Mouse (Mus musculus) heart, adult 2 months (tissue): ENCODE data around the gene Lyz1. TPM values are rescaled to one million over a fixed set of nuclear protein-coding genes. Genes with fewer than 3 reads are reported as not detected.
"Not testable (repeated sequence)": the region's sequence is repeated elsewhere in the genome, so short reads cannot be mapped to it uniquely, and the experiment has no call there.

Source experiments
- DNase-seq, 2 experiments: peaks; one replicate each; pipeline ENCODE4 v3.0.0; 2021
- H3K27ac ChIP-seq: fragments of 200-600 bp; 2 replicates; pipeline ENCODE4 v1.8.1; 2022
- H3K27me3 ChIP-seq: fragments of 200-500 bp; 2 replicates; pipeline ENCODE4 v1.6.1; 2012; ENCODE audit warnings: mild to moderate bottlenecking, low read length, inconsistent platforms, mixed read lengths; ENCODE audit not compliant: control insufficient read depth, insufficient read depth
- H3K36me3 ChIP-seq: fragments of 200-500 bp; 2 replicates; pipeline ENCODE4 v1.6.1; 2012; ENCODE audit warnings: low read length, inconsistent platforms; ENCODE audit not compliant: control insufficient read depth, insufficient read depth
- H3K4me1 ChIP-seq: fragments of 200-500 bp; 2 replicates; pipeline ENCODE4 v1.6.1; 2011; ENCODE audit warnings: low read length; ENCODE audit not compliant: control insufficient read depth, insufficient read depth
- H3K4me3 ChIP-seq: fragments of 200-600 bp; 2 replicates; pipeline ENCODE4 v1.8.1; 2022
- H3K79me2 ChIP-seq: fragments of 200-500 bp; replicated peaks from 2 replicates; pipeline ENCODE4 v1.6.1; 2012; ENCODE audit warnings: mild to moderate bottlenecking, inconsistent platforms, low read length, moderate library complexity, mixed read lengths; ENCODE audit not compliant: control insufficient read depth, insufficient read depth
- H3K9ac ChIP-seq: fragments of 200-500 bp; 2 replicates; pipeline ENCODE4 v1.6.1; 2012; ENCODE audit warnings: low read depth, mild to moderate bottlenecking, control low read depth, inconsistent platforms, low read length, mixed read lengths
- CTCF ChIP-seq: fragments of 200-600 bp; IDR thresholded peaks from 2 replicates; pipeline ENCODE4 v1.8.1; 2022; ENCODE audit warnings: antibody characterized with exemption, mild to moderate bottlenecking, moderate library complexity
- EP300 ChIP-seq: fragments of 200-500 bp; IDR thresholded peaks from 2 replicates; pipeline ENCODE4 v1.6.1; 2011; ENCODE audit warnings: low read depth, low read length, control low read depth; ENCODE audit not compliant: insufficient read depth
- POLR2A ChIP-seq: fragments of 200-500 bp; IDR thresholded peaks from 2 replicates; pipeline ENCODE4 v1.6.1; 2011; ENCODE audit warnings: mild to moderate bottlenecking, low read depth, low read length, control low read depth; ENCODE audit not compliant: insufficient read depth
- WGBS: fragments of 180-500 bp; shearing (Covaris S2); methylation state at CpG from one replicate; pipeline ENCODE4 v1.1.7; 2018; 5-methylcytosine and 5-hydroxymethylcytosine counted together
- intact Hi-C: fragments of 180-260 bp; cut with DNase I; formaldehyde crosslinking; loops from one replicate; pipeline ENCODE4 v1.15.1; 2025
- polyA plus RNA-seq: library from polyadenylated mRNA; depleted of rRNA; stranded (reverse); fragments of >200 nt; gene quantifications from 2 replicates; pipeline ENCODE4 v1.2.3, GENCODE M21; 2012
- total RNA-seq, 2 experiments: library from RNA; stranded (reverse); gene quantifications; 2 replicates each; pipeline ENCODE4 v1.2.3; 2021

Lyz1 gene
- total and polyA plus RNA-seq, 3 experiments = 4.8 to 18.8 (median 13.2) TPM

DNA sequence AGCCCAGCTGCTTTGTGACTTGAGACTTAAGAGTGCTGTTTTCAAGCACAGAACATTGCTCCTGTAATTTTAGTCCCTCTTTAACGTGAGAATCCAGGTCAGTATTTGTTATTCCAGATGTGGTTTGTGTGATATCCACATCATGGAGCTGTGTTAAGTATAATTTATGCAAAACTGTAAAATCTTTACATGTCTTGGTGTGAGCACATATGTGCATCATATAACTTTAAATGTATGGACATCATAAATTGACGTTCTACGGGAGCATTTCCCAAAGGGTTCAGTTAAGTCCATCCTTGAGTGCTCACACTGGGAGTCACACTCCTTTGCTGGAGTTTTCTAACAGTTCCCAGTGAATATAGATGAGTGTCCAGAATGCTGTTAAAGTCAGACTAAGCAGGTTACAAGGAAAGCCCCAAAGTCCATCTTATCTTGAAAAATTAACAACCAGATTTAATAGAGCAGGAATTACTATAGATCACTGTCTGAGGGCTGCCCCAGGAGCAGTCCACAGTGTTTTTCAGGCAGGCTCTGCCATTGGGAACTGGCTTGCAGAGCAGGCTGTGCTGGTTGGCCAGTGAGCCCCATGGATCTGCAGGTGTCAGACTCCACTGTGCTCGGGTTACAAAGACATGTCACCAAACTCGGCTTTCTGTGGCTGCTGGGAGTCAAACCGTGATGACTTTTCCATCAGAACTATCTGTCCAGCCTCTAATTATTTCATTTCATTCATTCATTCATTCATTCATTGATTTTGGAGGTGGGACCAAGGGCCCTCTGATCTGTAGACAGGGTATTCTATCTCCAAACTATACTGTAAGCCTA lies 2.4 kb downstream of the Lyz1 start:
- no peak for TF ChIP-seq POLR2A
- TF ChIP-seq EP300 = no peak
- no peak for TF ChIP-seq CTCF
- WGBS = 55% methylated on average over 6 of the region's 6 CpGs
- Histone ChIP-seq H3K9ac (no peak overlapping the region), H3K4me1 (no peaks in the 10 kb centered on the region), H3K4me3 (no peak overlapping the region), H3K27me3 (no peaks in the 10 kb centered on the region), H3K36me3 (no peaks in the 10 kb centered on the region), H3K79me2 (no peaks in the 10 kb centered on the region), H3K27ac (no peak overlapping the region)
- no peak for DNase-seq
- intact Hi-C loops = no loop called here

DNA sequence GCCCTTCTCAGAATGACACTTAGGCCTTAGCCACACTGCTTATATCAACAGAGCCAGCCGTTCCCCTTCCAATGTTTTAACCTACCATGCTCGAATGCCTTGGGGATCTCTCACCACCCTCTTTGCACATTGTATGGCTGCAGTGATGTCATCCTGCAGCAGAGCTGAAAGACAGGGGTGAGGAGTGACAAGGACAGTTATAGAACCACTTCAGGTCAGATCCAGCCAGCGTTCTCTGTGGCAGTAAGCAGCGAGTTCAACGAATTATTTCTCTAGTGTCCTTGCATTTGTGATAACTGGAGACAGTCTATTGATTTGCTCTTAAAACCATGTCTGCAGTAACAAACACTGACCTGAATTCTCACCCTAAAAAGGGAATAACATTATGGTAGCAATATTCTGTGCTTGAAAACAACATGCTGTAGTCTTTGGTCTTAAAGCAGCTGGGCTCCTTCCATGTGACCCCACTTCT lies 3.6 kb downstream of the Lyz1 start:
- intact Hi-C loops, H3K27me3 ChIP-seq, DNase-seq, H3K9ac ChIP-seq, H3K36me3 ChIP-seq, H3K4me3 ChIP-seq, H3K27ac ChIP-seq, H3K4me1 ChIP-seq, H3K79me2 ChIP-seq: not testable (repeated sequence)
- WGBS = 55% methylated on average over 5 of the region's 5 CpGs

DNA sequence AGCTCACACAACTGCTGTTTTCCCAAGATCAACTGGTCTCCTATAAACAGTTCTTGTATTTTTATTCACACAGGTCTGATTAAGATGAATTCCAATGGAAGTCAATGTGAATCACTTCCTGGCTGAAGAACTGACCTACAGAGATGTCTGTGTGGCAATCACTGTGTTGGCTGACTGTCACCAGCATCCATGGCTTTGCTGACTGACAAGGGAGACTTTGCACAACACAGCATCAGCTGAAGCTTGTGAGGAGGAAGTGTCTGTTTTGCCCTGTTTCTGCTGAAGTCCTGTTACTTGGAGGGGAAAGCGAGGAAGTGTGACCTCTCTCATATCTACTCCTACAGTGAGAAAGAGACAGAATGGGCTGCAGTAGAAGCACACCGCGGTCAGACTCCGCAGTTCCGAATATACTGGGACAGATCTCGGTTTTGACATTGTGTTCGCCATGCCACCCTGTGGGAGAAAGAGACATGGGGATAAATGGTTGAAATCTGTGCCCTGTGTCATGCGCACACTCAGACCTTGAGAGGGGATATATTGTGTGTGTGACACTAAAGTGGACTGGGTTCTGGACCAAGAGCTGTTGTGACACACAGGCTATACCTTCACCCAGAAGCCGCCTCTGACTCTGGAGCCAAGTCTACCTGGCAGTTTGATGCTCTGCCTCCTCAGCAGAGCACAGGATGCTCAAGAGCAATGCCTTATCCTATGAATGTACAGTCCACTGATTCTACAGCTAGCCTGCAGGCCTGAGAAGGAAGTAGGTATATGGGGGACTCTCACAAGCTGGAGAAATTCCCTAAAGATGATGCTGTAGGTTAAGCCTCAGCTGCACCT lies 4.3 kb downstream of the Lyz1 start:
- Histone ChIP-seq H3K36me3 (no peaks in the 10 kb centered on the region), H3K4me3 (no peak overlapping the region), H3K27ac (no peak overlapping the region), H3K9ac (no peak overlapping the region), H3K79me2 (no peaks in the 10 kb centered on the region), H3K27me3 (no peaks in the 10 kb centered on the region), H3K4me1 (no peaks in the 10 kb centered on the region)
- DNase-seq = no peak
- intact Hi-C loops = no loop called here
- TF ChIP-seq POLR2A = no peak
- TF ChIP-seq CTCF = no peak
- TF ChIP-seq EP300 = no peak
- 88% methylated on average over 9 of the region's 9 CpGs for WGBS

DNA sequence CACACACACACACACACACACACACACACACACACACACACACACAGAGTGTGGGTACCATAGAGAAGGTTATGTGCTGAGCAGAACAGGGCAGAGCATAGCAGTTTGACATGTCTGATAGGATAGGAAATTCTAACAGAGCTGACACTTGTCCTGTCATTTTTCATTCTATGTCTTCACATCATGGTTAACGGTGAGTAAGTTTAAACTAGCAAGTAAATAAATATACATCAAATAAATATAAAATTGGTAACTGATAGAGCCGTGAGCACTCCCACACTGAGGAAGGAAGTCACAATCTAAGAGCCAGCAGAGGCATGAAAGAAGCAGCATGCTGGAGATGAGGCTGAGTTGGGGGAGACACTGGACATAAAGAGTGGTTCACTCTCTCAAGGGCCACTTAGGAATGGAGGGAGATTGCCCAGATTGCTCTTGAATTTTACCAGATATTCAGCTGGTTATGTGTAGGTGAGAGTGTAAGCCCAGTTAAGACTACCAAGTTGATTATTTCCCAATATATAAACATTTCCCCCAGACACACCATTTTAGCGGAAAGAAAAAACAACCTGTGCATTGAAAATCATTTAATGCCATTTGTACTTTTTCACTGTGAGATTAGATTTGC lies 5.3 kb downstream of the Lyz1 start:
- DNase-seq = no peak
- intact Hi-C loops = no loop called here
- TF ChIP-seq POLR2A = no peak
- no peak for TF ChIP-seq EP300
- TF ChIP-seq CTCF = no peak

DNA sequence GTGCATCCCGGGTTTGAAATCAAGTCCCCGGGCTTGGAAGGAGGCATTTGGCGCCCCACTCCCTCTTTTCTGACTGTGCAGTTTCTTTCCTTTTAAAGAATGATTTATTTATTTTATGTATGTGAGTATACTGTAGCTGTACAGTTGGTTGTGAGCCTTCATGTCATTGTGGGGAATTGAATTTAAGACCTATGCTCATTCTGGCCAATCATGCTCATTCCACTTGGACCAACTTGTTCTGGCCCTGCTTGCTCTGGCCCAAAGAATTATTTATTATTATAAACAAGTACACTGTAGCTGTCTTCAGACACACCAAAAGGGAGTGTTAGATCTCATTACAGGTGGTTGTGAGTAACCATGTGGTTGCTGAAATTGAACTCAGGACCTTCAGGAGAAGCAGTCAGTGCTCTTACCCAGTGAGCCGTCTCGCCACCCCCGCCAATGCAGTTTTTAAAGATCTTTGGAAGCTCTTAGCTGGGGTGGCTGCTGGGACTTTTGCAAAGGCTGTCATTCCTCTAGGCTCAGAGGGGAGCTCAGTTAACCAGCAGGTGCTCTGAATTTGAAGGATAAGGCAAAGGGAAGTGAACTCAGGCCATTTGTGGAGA lies 6.2 kb downstream of the Lyz1 start:
- Histone ChIP-seq H3K27me3 (no peaks in the 10 kb centered on the region), H3K4me1 (no peaks in the 10 kb centered on the region), H3K79me2 (no peaks in the 10 kb centered on the region), H3K4me3 (no peak overlapping the region), H3K27ac (no peak overlapping the region), H3K9ac (no peak overlapping the region), H3K36me3 (no peaks in the 10 kb centered on the region)
- intact Hi-C loops = no loop called here
- no peak for DNase-seq
- 92% methylated on average over 6 of the region's 6 CpGs for WGBS
- no peak for TF ChIP-seq POLR2A

More for the DNA sequence above, 5.3 kb downstream of the Lyz1 start:
- 64% methylated on average over 3 of the region's 3 CpGs for WGBS
- no peaks in the 10 kb centered on the region for H3K4me1 ChIP-seq
- H3K27ac ChIP-seq = no peak overlapping the region
- no peaks in the 10 kb centered on the region for H3K79me2 ChIP-seq
- H3K27me3 ChIP-seq = no peaks in the 10 kb centered on the region
- H3K9ac ChIP-seq = no peak overlapping the region
- no peaks in the 10 kb centered on the region for H3K36me3 ChIP-seq
- H3K4me3 ChIP-seq = no peak overlapping the region

DNA sequence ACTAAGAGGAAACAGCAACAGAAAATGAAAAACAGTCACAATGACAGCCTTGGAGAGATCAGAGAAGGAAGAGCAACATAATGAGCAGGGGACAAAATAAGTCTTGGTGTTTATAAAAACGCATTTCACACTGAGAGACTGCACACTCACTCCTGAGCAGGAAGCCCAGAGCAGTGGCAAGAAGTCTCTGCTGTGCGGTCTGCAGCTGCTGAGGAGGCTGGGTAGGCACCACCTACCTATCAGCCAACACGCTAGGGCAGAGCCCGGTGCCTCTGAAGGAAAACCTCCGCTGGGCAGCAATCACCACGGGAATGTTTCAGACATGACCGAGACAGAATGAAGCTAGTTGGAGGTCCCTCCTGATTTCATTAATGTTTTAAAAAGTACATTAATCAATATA lies 7.1 kb downstream of the Lyz1 start:
- H3K4me3 ChIP-seq, H3K36me3 ChIP-seq, H3K4me1 ChIP-seq, H3K9ac ChIP-seq, H3K27ac ChIP-seq, H3K79me2 ChIP-seq, intact Hi-C loops, H3K27me3 ChIP-seq, DNase-seq: not testable (repeated sequence)
- 56% methylated on average over 3 of the region's 7 CpGs for WGBS
